Mouse (Mus musculus): ENCODE measurements around the gene Sirt1. TPM values are rescaled to one million over a fixed set of nuclear protein-coding genes. Genes with fewer than 3 reads are reported as not detected.
A peak's percentile ranks its signal among the peaks of the same experiment; 100 is the strongest.

Gene Sirt1
- polyA plus RNA-seq (2015; fragmentation: Nextera tagmentation; extraction: Ambion mirVana) = 3.1 and 3.5 TPM in 2 replicates

DNA sequence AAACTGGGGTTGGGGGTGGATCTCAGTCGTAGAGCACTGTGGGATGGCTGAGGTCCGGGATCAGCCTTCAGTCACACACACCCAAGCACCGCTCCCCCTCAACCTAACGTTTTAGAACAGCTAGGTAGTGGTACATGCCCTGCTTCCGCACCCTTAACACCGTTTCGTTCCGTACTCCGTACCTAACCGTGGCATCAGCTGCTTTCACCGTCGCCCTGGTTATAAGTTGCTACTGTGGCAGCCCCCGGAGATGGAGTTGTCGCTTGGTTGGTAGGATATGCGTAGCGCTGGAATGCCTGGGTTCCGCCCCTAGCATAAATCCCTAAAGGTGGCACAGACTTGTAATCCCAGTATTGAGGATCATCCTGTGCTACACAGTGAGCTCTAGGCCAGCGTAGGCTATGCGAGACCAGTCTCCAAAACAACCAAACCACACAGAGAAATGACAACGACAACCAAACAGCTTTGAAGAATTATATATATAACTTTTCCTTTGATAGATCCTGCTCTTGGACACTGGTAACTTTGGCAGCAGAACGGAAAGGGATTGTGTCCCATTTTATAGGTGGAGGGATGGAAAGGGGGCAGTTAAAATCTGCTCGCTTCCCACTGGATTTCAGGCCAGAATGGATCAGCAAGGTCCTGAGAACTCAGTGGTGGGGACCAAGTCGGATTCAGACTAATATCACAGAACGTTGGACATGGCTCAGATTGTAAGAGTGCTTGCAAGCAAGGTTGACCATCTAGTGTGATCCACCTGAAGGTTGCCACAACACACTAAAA lies at the start of gene Sirt1:
Gene Sirt1, minus strand, starts transcription at position 207 of the 783 bp plus-strand sequence.
- 4% methylated on average over 24 of the region's 24 CpGs for WGBS (ENCODE audit: insufficient replicate concordance)
- H3K9me3 ChIP-seq (replicated peaks) = no peaks in the 10 kb centered on the region
- peak within 1 kb of the TSS; percentile 69 for H3K9ac ChIP-seq
- H3K4me3 ChIP-seq (replicated peaks) = peak within 1 kb of the TSS; percentile 67
- no peaks in the 10 kb centered on the region for H3K36me3 ChIP-seq (replicated peaks)
- H3K27me3 ChIP-seq = no peaks in the 10 kb centered on the region
- 0 out of 2 replicates have a peak within 1 kb of the TSS, but pooled peaks have one; percentile 29 for H3K27ac ChIP-seq (replicated peaks)
- H3K4me1 ChIP-seq (replicated peaks) = peaks cover 23% of the 10 kb centered on the region
- ATAC-seq (ENCODE audit: insufficient read depth) = no peak
- H3K4me2 ChIP-seq = peak within 1 kb of the TSS; percentile 96

DNA sequence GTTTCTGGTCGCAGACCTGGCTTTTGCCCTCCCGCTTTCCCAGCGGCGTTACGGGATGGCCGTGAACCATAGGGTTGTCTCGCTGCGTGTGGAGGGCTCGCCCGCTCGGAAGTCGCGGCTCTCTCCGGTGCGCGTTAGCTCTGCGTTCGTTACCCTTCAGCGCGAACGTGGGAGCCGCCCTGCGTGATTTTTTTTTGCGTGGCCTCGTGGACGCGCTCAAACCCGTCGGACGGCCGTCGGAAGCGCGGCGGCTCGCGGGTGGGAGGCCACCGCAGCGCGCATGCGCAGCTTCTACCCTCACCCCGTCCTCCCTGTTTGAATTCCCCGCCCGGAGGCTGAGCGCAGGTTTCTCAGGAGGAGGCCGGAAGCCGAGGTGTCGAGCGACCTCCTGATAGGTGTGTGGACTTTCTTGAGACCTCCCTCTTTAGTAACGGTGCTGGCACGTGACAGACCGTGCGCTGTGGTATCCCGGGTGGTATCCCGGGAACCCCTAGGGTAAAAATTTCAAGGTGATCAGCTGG lies 48.3 kb upstream of the Sirt1 start, which contains the start of gene Ctnna3:
Gene Ctnna3, plus strand, starts transcription at position 314 of the 521 bp plus-strand sequence.
- under 1% methylated on average over 55 of the region's 55 CpGs for whole genome bisulfite sequencing (ENCODE audit: insufficient replicate concordance)

DNA sequence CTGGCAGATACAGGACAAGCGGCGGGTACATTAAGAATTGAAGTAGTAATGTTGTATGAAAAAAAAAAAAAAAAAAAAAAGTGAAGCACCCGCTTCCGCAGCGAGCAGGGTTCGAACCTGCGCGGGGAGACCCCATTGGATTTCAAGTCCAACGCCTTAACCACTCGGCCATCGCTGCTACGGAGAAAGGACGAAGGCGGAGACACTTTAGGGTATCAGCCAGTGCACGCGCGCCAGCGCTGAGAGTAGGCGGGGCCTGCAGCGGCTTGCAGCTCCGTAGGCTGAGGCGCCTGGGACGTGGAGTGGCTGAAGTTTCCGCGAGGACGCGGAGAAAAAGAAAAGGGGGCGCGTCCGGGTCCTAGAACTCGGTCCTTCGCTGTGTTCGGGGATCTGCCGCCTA lies 47.9 kb upstream of the Sirt1 start:
- peak overlapping the region; percentile 83 for H3K27ac ChIP-seq (replicated peaks)
- H3K4me3 ChIP-seq (replicated peaks) = peak overlapping the region; percentile 86
- no peaks in the 10 kb centered on the region for H3K27me3 ChIP-seq
- peaks cover 25% of the 10 kb centered on the region for H3K4me1 ChIP-seq (replicated peaks)
- H3K9me3 ChIP-seq (replicated peaks) = no peaks in the 10 kb centered on the region
- peak overlapping the region; percentile 85 for H3K4me2 ChIP-seq
- peak; percentile 85 for ATAC-seq (ENCODE audit: insufficient read depth)
- peak overlapping the region; percentile 86 for H3K9ac ChIP-seq
- H3K36me3 ChIP-seq (replicated peaks) = no peaks in the 10 kb centered on the region
- under 1% methylated on average over 33 of the region's 34 CpGs for WGBS (ENCODE audit: insufficient replicate concordance)

More for the DNA sequence above, 48.3 kb upstream of the Sirt1 start, which contains the start of gene Ctnna3:
- H3K4me1 ChIP-seq (replicated peaks) = peaks cover 25% of the 10 kb centered on the region
- no peaks in the 10 kb centered on the region for H3K9me3 ChIP-seq (replicated peaks)
- peak within 1 kb of the TSS; percentile 83 for H3K27ac ChIP-seq (replicated peaks)
- H3K9ac ChIP-seq = peak within 1 kb of the TSS; percentile 86
- peak; percentile 94 for ATAC-seq (ENCODE audit: insufficient read depth)
- H3K4me2 ChIP-seq = peak within 1 kb of the TSS; percentile 85
- H3K27me3 ChIP-seq = no peaks in the 10 kb centered on the region
- peak within 1 kb of the TSS; percentile 86 for H3K4me3 ChIP-seq (replicated peaks)
- no peaks in the 10 kb centered on the region for H3K36me3 ChIP-seq (replicated peaks)

DNA sequence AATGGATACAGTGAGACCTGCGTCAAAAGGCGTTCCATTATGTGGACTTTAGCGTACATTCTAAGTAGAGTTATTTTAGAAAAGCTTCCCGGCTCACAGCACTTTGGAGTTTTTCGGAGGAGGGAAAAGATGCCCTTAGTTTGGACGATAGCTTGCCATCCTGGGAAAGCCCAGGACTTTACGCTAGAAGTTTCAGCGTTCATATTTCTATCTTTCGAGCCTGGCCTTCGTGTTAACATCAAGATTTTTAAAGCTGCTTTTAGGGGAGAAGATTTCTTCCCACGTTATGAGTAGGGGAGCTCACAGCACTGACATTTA lies 47.5 kb upstream of the Sirt1 start:
- no peaks in the 10 kb centered on the region for H3K9me3 ChIP-seq (replicated peaks)
- H3K4me2 ChIP-seq = peak overlapping the region; percentile 85
- ATAC-seq (ENCODE audit: insufficient read depth) = no peak
- H3K9ac ChIP-seq = peak overlapping the region; percentile 58
- peak overlapping the region; percentile 86 for H3K4me3 ChIP-seq (replicated peaks)
- H3K4me1 ChIP-seq (replicated peaks) = peaks cover 26% of the 10 kb centered on the region
- H3K36me3 ChIP-seq (replicated peaks) = no peaks in the 10 kb centered on the region
- H3K27me3 ChIP-seq = no peaks in the 10 kb centered on the region
- 3% methylated on average over 11 of the region's 11 CpGs for WGBS (ENCODE audit: insufficient replicate concordance)
- peak overlapping the region; percentile 9; the same call in 1 of the 2 replicates for H3K27ac ChIP-seq (replicated peaks)

DNA sequence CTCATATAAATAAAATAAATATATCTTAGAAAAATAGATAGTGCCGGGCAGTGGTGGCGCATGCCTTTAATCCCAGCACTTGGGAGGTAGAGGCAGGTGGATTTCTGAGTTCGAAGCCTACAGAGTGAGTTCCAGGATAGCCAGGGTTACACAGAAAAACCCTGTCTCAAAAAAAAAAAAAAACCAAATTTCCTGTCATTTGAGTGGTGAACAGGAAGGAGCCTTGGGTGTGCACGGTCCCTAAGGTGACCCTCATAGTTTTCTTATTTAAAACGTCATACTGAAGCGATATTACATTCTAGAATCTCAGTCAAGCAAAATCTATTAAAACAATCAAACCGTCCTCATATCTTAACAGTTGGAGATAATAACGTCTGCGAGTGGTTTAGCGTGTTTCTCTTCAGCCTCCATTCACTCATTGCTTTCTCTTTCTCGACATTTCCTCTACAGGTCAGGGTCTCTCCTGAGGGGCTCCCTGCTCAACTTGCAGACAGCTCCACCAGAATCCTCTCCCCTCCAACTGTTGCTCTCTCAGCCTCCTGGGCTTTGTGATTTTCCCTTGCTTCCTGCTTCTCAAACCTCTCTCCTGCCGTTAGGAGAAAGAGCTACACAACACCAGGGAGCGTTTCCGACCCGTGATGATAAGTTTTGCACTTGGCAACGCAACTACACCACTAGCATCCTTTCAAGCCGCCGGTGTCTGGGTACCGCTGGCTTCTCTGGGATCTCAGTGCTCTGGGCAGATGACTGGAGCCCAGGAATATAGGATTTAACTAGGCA lies 46.9 kb upstream of the Sirt1 start:
- Histone ChIP-seq H3K27me3 (no peaks in the 10 kb centered on the region), H3K36me3 (replicated peaks) (no peaks in the 10 kb centered on the region), H3K4me2 (peak overlapping the region; percentile 85), H3K27ac (replicated peaks) (peak overlapping the region; percentile 9; the same call in 1 of the 2 replicates), H3K4me1 (replicated peaks) (peaks cover 31% of the 10 kb centered on the region), H3K4me3 (replicated peaks) (peak overlapping the region; percentile 86), H3K9ac (peak overlapping the region; percentile 58), H3K9me3 (replicated peaks) (no peaks in the 10 kb centered on the region)
- no peak for ATAC-seq (ENCODE audit: insufficient read depth)
- WGBS (ENCODE audit: insufficient replicate concordance) = 14% methylated on average over 19 of the region's 19 CpGs

DNA sequence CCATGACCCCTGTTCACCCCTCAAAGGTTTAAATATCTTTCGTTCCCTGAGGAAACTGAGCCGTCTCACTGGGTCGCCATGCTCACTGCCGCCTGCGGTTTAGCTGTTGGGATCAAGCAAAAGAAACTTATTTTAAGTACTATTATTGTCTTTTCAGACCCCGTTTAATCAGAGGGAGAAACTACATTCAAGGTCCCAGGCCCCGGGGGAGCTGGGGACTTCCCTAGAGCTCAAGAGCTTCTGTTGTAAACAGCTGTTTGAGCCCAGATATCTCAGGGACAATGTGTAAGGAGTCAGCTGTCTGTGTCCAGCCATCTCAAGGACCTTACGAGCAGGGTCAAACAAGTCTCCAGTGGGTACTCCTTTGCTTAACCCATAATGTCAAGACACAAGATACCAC lies 45.6 kb upstream of the Sirt1 start:
- Histone ChIP-seq H3K4me3 (replicated peaks) (no peak overlapping the region), H3K36me3 (replicated peaks) (no peaks in the 10 kb centered on the region), H3K9me3 (replicated peaks) (no peaks in the 10 kb centered on the region), H3K4me2 (no peak overlapping the region), H3K27ac (replicated peaks) (no peak overlapping the region; the same call in 1 of the 2 replicates), H3K9ac (no peak overlapping the region), H3K27me3 (no peaks in the 10 kb centered on the region), H3K4me1 (replicated peaks) (peaks cover 37% of the 10 kb centered on the region)
- WGBS (ENCODE audit: insufficient replicate concordance) = 74% methylated on average over 8 of the region's 8 CpGs
- no peak for ATAC-seq (ENCODE audit: insufficient read depth)

DNA sequence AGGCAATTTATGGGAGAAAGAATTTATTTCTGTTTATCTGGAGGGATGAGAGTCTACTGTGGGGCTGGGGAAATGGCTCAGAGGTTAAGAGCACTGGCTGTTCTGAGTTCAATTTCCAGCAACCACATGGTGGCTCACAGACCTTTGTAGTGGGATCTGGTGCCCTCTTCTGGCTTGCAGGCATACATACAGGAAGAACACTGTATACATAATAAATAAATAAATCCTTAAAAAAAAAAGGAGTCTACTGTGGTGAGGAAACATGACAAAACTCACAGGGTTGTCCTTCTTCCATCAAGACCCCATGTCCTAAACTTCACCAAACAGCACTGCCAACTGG lies 42.9 kb upstream of the Sirt1 start:
- H3K9me3 ChIP-seq (replicated peaks) = no peaks in the 10 kb centered on the region
- H3K4me1 ChIP-seq (replicated peaks) = peaks cover 32% of the 10 kb centered on the region
- no peak overlapping the region for H3K4me3 ChIP-seq (replicated peaks)
- H3K27me3 ChIP-seq = no peaks in the 10 kb centered on the region
- no peak overlapping the region for H3K4me2 ChIP-seq
- no peak for ATAC-seq (ENCODE audit: insufficient read depth)
- H3K36me3 ChIP-seq (replicated peaks) = no peaks in the 10 kb centered on the region
- H3K27ac ChIP-seq (replicated peaks) = peak overlapping the region; percentile 68; the same call in 1 of the 2 replicates
- no peak overlapping the region for H3K9ac ChIP-seq

DNA sequence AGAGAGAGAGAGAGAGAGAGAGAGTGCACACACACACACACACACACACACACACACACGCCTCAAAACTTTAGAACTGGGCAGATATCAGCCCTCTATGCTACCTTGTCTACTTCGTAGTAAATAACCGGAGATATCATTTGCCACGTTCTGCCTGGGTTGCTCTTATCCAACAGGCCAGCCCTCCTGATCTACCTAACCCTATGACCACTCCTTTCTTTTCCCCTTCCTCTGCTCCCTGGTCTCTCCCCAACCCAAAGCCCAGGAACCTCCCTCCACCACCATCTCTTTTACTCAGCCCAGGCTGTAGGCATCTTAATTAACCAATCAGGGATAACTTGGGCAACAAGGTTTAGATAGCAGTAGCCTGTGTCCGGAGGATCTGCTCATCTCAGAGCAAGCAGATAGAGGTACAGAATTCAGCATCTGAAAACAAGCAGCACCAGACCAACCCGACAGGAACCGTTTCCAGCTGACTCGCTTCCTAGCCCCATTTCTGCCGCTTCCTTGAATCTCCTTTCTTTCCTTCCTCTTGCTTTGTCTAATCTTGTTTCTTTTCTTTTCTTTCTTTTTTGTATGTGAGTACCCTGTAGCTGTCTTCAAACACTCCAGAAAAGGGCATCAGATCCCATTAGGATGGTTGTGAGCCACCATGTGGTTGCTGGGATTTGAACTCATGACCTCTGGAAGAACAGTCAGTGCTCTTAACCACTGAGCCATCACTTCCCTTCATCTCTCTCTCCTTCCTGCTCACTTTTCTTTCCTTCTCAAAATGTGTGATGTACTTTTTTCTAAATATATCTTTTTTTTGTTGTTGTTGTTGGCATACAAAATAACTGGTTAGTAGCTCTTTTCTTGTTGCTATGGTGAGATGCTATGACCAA lies 42.3 kb upstream of the Sirt1 start:
- Histone ChIP-seq H3K27ac (replicated peaks) (peak overlapping the region; percentile 68), H3K4me1 (replicated peaks) (peaks cover 28% of the 10 kb centered on the region), H3K4me3 (replicated peaks) (no peak overlapping the region), H3K27me3 (no peaks in the 10 kb centered on the region), H3K36me3 (replicated peaks) (no peaks in the 10 kb centered on the region), H3K4me2 (peak overlapping the region; percentile 39), H3K9me3 (replicated peaks) (no peaks in the 10 kb centered on the region), H3K9ac (no peak overlapping the region)
- ATAC-seq (ENCODE audit: insufficient read depth) = peak; percentile 90
- 41% methylated on average over 9 of the region's 9 CpGs for WGBS (ENCODE audit: insufficient replicate concordance)

DNA sequence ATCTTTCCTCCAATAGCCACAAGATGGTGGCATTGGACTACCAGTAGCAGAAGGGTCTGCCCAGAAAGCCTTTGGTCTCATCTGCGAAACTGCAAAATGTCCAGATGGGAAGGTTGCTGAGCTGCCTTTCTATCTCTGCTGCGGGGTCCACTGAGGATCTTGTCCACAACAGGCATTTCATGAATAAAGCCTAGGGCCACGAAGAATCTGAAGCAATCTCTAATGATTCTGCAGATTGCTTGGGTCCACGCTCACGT lies 41.2 kb upstream of the Sirt1 start:
- H3K27ac ChIP-seq (replicated peaks) = 0 out of 2 replicates have a peak overlapping the region, but pooled peaks have one; percentile 68
- WGBS (ENCODE audit: insufficient replicate concordance) = 72% methylated on average over 5 of the region's 5 CpGs

DNA sequence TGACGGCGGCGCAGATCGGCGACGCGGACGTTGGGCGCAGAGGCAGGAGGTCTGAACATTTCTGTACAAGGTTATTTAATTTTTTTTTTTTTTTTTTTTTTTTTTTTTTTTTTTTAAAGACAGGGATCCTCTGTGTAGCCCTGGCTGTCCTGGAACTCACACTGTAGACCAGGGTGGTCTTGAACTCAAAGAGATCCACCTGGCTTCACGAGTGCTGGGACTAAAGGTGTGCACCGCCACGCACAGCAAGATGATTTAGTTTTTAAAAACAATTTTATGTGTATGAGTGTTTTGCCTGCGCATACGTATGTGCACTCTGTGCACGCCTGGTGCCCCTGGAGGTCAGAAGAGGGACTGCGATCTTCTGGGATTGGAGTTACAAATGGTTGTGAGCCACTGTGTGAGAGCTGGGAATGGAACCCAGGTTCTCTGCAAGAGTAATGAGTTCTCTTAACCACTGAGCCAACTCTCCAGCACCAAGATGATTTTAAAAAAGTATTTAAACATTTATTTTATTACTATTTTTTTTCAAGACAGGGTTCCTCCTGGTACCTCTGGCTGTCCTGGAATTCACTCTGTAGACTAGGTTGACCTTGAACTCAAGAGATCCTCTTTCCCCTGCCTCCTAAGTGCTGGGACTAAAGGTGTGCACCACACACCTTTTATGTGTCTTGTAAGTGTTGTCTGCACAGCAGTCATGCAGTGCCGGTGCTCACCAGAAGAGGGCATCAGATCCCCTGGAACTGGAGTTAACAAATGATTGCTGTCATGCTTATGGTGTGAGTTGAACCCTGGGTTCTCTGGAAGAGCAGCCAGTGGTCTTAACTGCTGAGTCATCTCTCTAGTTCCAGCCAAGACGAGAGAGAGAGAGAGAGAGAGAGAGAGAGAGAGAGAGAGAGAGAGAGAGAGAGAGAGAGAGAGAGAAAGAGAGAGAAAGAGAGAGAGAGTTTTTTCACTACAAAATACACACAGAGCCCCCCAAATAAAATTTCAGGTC lies 40.5 kb upstream of the Sirt1 start, which contains the start of gene Gm7075:
Gene Gm7075, minus strand, starts transcription at position 51 of the 997 bp plus-strand sequence.
- H3K9ac ChIP-seq = no peak within 1 kb of the TSS
- H3K36me3 ChIP-seq (replicated peaks) = no peaks in the 10 kb centered on the region
- no peak within 1 kb of the TSS for H3K4me2 ChIP-seq
- 77% methylated on average over 18 of the region's 18 CpGs for WGBS (ENCODE audit: insufficient replicate concordance)
- ATAC-seq (ENCODE audit: insufficient read depth) = no peak
- peaks cover 24% of the 10 kb centered on the region for H3K4me1 ChIP-seq (replicated peaks)
- no peaks in the 10 kb centered on the region for H3K9me3 ChIP-seq (replicated peaks)
- H3K27ac ChIP-seq (replicated peaks) = no peak within 1 kb of the TSS
- H3K4me3 ChIP-seq (replicated peaks) = no peak within 1 kb of the TSS
- H3K27me3 ChIP-seq = no peaks in the 10 kb centered on the region

More for the DNA sequence above, 41.2 kb upstream of the Sirt1 start:
- H3K27me3 ChIP-seq = no peaks in the 10 kb centered on the region
- no peak overlapping the region for H3K9ac ChIP-seq
- peaks cover 20% of the 10 kb centered on the region for H3K4me1 ChIP-seq (replicated peaks)
- H3K4me3 ChIP-seq (replicated peaks) = no peak overlapping the region
- no peak for ATAC-seq (ENCODE audit: insufficient read depth)
- no peaks in the 10 kb centered on the region for H3K9me3 ChIP-seq (replicated peaks)
- H3K36me3 ChIP-seq (replicated peaks) = no peaks in the 10 kb centered on the region
- no peak overlapping the region for H3K4me2 ChIP-seq

All from liver, embryonic 15.5 days (tissue).